Mouse (Mus musculus) kidney, adult 2 months (tissue): ENCODE results near the gene Zc3h7b.

Experiments used
- CTCF ChIP-seq: fragments of 200-500 bp; conservative IDR thresholded peaks from 2 replicates; pipeline ENCODE4 v1.5.1; 2011; ENCODE audit warnings: low read depth, mild to moderate bottlenecking, control low read depth, low read length, moderate library complexity, mixed read lengths; ENCODE audit not compliant: insufficient read depth, insufficient read length
- POLR2A ChIP-seq: fragments of 200-500 bp; IDR thresholded peaks from one replicate; pipeline ENCODE4 v1.6.1; 2011; ENCODE audit warnings: low read depth, low read length, control low read depth

- TF ChIP-seq CTCF (no peak), POLR2A (no peak)
Observed at GRCm38 (mm10) chr15:81703094-81703489, 41.8 kb upstream of the Zc3h7b start.
